Mouse (Mus musculus) 3134 (cell line): ENCODE data around the gene Pgc.

Source experiments
- DNase-seq: peaks from one replicate; pipeline ENCODE4 v3.0.0-alpha.2; 2011; ENCODE audit warnings: low spot score; ENCODE audit not compliant: insufficient read length; ENCODE audit errors: extremely low read depth

The Pgc gene

GRCm38 (mm10) chr17:47777141-47777540 lies 50.5 kb downstream of the Pgc start:
- DNase-seq, result no peak

- DNase-seq, result no peak
Observed at GRCm38 (mm10) chr17:47780470-47780869, 53.8 kb downstream of the Pgc start.

DNA sequence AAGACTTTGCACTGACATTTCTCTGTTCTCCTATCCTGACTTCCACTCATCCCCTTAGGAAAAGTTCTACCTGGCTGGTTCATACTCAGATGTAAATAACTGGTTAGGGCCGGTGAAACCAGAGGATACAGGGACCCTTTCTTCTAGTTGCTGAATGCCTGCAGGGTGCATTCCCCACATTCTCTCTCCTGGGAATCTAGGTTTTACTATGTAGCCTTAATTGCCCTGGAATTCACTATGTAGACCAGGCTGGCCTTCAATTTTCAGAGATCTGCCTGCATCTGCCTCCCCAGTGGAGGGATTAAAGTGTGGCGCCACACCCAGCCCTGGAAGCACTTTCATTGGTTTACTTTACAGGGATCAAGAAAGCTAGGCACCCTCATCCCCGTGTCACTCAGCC lies 55.8 kb downstream of the Pgc start:
- no peak for DNase-seq

GRCm38 (mm10) chr17:47783445-47784223 lies 57.0 kb downstream of the Pgc start:
- DNase-seq, result no peak
